Mouse (Mus musculus) cortical plate, adult 2 months (tissue): ENCODE measurements at regions not wholly inside any gene's neighbourhood (a gene's known extent, or its start where the extent isn't known, plus 50 kb on each side); places are given as distances from the start of the nearest gene placed in this dataset.

Experiments
- CTCF ChIP-seq: fragments of 200-500 bp; IDR thresholded peaks from 2 replicates; pipeline ENCODE4 v1.5.1; 2011; ENCODE audit warnings: mild to moderate bottlenecking, control low read depth, low read length; ENCODE audit not compliant: insufficient read depth; ENCODE audit errors: extremely low read depth
- POLR2A ChIP-seq: fragments of 200-500 bp; IDR thresholded peaks from 2 replicates; pipeline ENCODE4 v1.6.1; 2011; ENCODE audit warnings: mild to moderate bottlenecking, low read length, control low read depth; ENCODE audit not compliant: insufficient read depth; ENCODE audit errors: extremely low read depth

DNA sequence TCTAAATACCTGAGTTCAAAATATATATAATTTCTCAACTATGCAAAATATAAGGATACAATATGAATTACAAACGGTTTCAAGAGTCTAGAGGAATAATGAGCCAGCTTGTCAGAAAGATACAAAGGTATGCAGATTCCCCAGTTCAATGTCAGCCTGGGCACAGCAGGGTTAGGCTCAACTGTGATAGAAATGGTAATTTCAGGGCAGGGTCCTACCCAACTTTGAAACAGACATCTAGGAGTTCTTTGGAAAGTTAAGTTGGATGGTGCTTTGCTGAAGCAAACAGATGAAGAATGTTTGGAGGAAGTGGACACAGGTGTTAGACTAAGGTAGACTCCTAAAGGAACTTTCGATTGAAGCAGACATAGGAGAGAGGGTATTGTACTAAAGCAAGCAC lies 187.4 kb downstream of the Snca start:
- TF ChIP-seq POLR2A (no peak), CTCF (no peak)
